Mouse (Mus musculus): ENCODE results near the gene Siah2. TPM values are rescaled to one million over a fixed set of nuclear protein-coding genes. Genes with fewer than 3 reads are reported as not detected.

Siah2 gene
- polyA plus RNA-seq, 1 experiment: 19.9 TPM

- TF ChIP-seq GATA1 (IDR thresholded peaks at IDR 0.05; ENCODE audit: low read length): no peak
Observed at GRCm38 (mm10) chr3:58683346-58683745, 8.9 kb downstream of the Siah2 start.

GRCm38 (mm10) chr3:58682336-58682735 is 9.9 kb downstream of the Siah2 start:
- no peak for TF ChIP-seq GATA1 (IDR thresholded peaks at IDR 0.05; ENCODE audit: low read length)

GRCm38 (mm10) chr3:58681831-58682230 is 10.4 kb downstream of the Siah2 start:
- TF ChIP-seq GATA1 (IDR thresholded peaks at IDR 0.05; ENCODE audit: low read length): no peak

- no peak for TF ChIP-seq GATA1 (IDR thresholded peaks at IDR 0.05; ENCODE audit: low read length)
Observed at GRCm38 (mm10) chr3:58680943-58681637, 11.1 kb downstream of the Siah2 start.

- no peak for TF ChIP-seq GATA1 (IDR thresholded peaks at IDR 0.05; ENCODE audit: low read length)
Observed at GRCm38 (mm10) chr3:58679996-58680395, 12.2 kb downstream of the Siah2 start.

GRCm38 (mm10) chr3:58678905-58679304 is 13.3 kb downstream of the Siah2 start:
- no peak for TF ChIP-seq GATA1 (IDR thresholded peaks at IDR 0.05; ENCODE audit: low read length)

GRCm38 (mm10) chr3:58678384-58678783 is 13.8 kb downstream of the Siah2 start:
- no peak for TF ChIP-seq GATA1 (IDR thresholded peaks at IDR 0.05; ENCODE audit: low read length)

GRCm38 (mm10) chr3:58677615-58678014 is 14.6 kb downstream of the Siah2 start:
- TF ChIP-seq GATA1 (IDR thresholded peaks at IDR 0.05; ENCODE audit: low read length): no peak

- TF ChIP-seq GATA1 (IDR thresholded peaks at IDR 0.05; ENCODE audit: low read length): no peak
Observed at GRCm38 (mm10) chr3:58673295-58673694, 18.9 kb downstream of the Siah2 start.

- no peak for TF ChIP-seq GATA1 (IDR thresholded peaks at IDR 0.05; ENCODE audit: low read length)
Observed at GRCm38 (mm10) chr3:58672481-58673183, 19.6 kb downstream of the Siah2 start.

- TF ChIP-seq GATA1 (IDR thresholded peaks at IDR 0.05; ENCODE audit: low read length): no peak
Observed at GRCm38 (mm10) chr3:58671616-58672250, 20.5 kb downstream of the Siah2 start.

- TF ChIP-seq GATA1 (IDR thresholded peaks at IDR 0.05; ENCODE audit: low read length): no peak
Observed at GRCm38 (mm10) chr3:58663970-58664369, 28.2 kb downstream of the Siah2 start.

- TF ChIP-seq GATA1 (IDR thresholded peaks at IDR 0.05; ENCODE audit: low read length): no peak
Observed at GRCm38 (mm10) chr3:58660636-58661035, 31.6 kb downstream of the Siah2 start.

GRCm38 (mm10) chr3:58657356-58657755 is 34.8 kb downstream of the Siah2 start:
- no peak for TF ChIP-seq GATA1 (IDR thresholded peaks at IDR 0.05; ENCODE audit: low read length)

- TF ChIP-seq GATA1 (IDR thresholded peaks at IDR 0.05; ENCODE audit: low read length): no peak
Observed at GRCm38 (mm10) chr3:58655362-58656130, 36.7 kb downstream of the Siah2 start.

GRCm38 (mm10) chr3:58653907-58654306 is 38.3 kb downstream of the Siah2 start:
- TF ChIP-seq GATA1 (IDR thresholded peaks at IDR 0.05; ENCODE audit: low read length): no peak

Measured in G1E-ER4 (cell line).